Mouse (Mus musculus): ENCODE results near the gene B4galnt3. TPM values are rescaled to one million over a fixed set of nuclear protein-coding genes. Genes with fewer than 3 reads are reported as not detected.

Gene B4galnt3
- polyA plus RNA-seq, 1 experiment from 2014 or later: 0.21 TPM

- no peaks in the 10 kb centered on the region for H3K4me1 ChIP-seq
- H3K27me3 ChIP-seq (ENCODE audit: low read depth, poor library complexity, severe bottlenecking): no peaks in the 10 kb centered on the region
- 88% methylated on average over 8 of the region's 8 CpGs for WGBS
- H3K4me3 ChIP-seq: no peak overlapping the region
- no peak for DNase-seq (ENCODE audit: low spot score)
- H3K36me3 ChIP-seq: no peaks in the 10 kb centered on the region
- H3K27ac ChIP-seq: no peak overlapping the region
- no peaks in the 10 kb centered on the region for H3K9me3 ChIP-seq (replicated peaks)
These were observed 121.9 kb downstream of the B4galnt3 start for GRCm38 (mm10) chr6:120172294-120173017.

- H3K4me3 ChIP-seq: no peak overlapping the region
- H3K27me3 ChIP-seq (ENCODE audit: low read depth, poor library complexity, severe bottlenecking): no peaks in the 10 kb centered on the region
- no peaks in the 10 kb centered on the region for H3K36me3 ChIP-seq
- H3K9me3 ChIP-seq (replicated peaks): no peaks in the 10 kb centered on the region
- no peak for DNase-seq (ENCODE audit: low spot score)
- 79% methylated on average over 4 of the region's 4 CpGs for WGBS
- H3K4me1 ChIP-seq: no peaks in the 10 kb centered on the region
- no peak overlapping the region for H3K27ac ChIP-seq
These were observed 126.8 kb downstream of the B4galnt3 start for GRCm38 (mm10) chr6:120167574-120167973.

- WGBS: 88% methylated on average over 4 of the region's 4 CpGs
- H3K36me3 ChIP-seq: no peaks in the 10 kb centered on the region
- H3K27ac ChIP-seq: no peak overlapping the region
- DNase-seq (ENCODE audit: low spot score): no peak
- no peaks in the 10 kb centered on the region for H3K4me1 ChIP-seq
- no peak overlapping the region for H3K4me3 ChIP-seq
- H3K27me3 ChIP-seq (ENCODE audit: low read depth, poor library complexity, severe bottlenecking): no peaks in the 10 kb centered on the region
- H3K9me3 ChIP-seq (replicated peaks): no peaks in the 10 kb centered on the region
These were observed 129.6 kb downstream of the B4galnt3 start for GRCm38 (mm10) chr6:120164765-120165164.

DNA sequence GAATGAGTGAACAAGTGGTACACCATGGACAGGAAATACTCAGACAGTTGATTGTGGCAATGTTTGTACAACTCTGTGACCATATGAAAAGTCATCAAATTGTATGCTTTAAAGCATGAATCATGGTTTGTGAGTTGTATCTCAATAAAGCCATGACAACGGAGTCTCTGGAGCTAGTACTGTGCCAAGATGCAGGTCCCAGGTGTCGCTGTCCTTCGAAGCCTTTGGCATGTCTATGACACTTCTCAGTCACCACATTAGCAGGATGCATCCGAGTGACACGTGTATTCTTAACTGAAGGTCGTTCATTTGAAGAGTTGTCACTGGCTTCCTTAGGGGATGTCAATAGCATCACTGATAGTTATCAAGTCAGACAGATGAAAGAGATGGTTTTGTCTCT, 131.4 kb downstream of the B4galnt3 start:
- Histone ChIP-seq H3K4me3 (no peak overlapping the region), H3K9me3 (replicated peaks) (no peaks in the 10 kb centered on the region), H3K36me3 (no peaks in the 10 kb centered on the region), H3K27ac (no peak overlapping the region), H3K27me3 (ENCODE audit: low read depth, poor library complexity, severe bottlenecking) (no peaks in the 10 kb centered on the region), H3K4me1 (peaks cover 6% of the 10 kb centered on the region)
- 82% methylated on average over 6 of the region's 6 CpGs for WGBS
- DNase-seq (ENCODE audit: low spot score): no peak

GRCm38 (mm10) chr6:120159133-120159901, 135.0 kb downstream of the B4galnt3 start:
- Histone ChIP-seq H3K27ac (no peak overlapping the region), H3K27me3 (ENCODE audit: low read depth, poor library complexity, severe bottlenecking) (no peaks in the 10 kb centered on the region), H3K4me3 (no peak overlapping the region), H3K9me3 (replicated peaks) (no peaks in the 10 kb centered on the region), H3K36me3 (no peaks in the 10 kb centered on the region), H3K4me1 (peaks cover 11% of the 10 kb centered on the region)
- no peak for DNase-seq (ENCODE audit: low spot score)
- 72% methylated on average over 9 of the region's 9 CpGs for WGBS

DNA sequence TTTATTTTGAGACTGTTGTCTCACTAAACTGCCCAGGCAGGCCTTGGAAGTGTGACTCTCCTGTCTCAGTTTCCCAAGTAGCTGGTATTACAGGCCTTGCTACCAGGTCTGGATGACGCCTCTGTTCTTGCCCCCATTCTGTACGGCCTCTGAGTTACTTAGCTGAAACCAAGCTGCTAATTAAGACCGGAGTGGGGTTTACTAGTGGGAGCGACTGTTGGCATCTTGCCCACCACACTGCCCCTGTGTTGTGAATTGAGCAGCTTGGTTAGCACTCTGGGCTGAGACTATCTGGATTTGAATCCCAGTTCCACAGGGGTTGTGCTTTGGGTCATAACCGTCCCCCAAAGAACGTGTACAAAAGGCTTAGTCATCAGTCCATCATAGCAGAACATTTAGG, 136.9 kb downstream of the B4galnt3 start:
- Histone ChIP-seq H3K27ac (no peak overlapping the region), H3K27me3 (ENCODE audit: low read depth, poor library complexity, severe bottlenecking) (no peaks in the 10 kb centered on the region), H3K4me1 (peaks cover 11% of the 10 kb centered on the region), H3K36me3 (no peaks in the 10 kb centered on the region), H3K9me3 (replicated peaks) (no peaks in the 10 kb centered on the region), H3K4me3 (no peak overlapping the region)
- no peak for DNase-seq (ENCODE audit: low spot score)
- WGBS: 79% methylated on average over 6 of the region's 6 CpGs

DNA sequence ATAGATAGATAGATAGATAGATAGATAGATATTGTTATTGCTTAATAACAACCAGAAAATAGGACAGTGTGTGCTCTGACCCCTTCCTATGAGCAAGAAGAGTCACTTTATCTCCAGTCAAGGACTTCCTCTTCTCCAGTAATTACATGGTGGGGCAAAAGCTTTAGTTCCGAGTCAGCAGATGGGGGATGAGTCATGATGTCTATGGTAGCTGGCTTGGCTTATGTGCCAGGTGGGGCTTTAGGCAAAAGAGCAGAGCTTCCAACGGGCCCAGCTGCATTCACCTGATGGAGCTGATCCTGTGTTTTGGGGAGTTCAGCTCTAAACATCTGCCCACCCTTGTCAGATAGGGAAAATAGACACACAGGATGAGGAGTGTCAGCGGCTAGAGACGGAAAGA, 138.8 kb downstream of the B4galnt3 start:
- Histone ChIP-seq H3K4me1 (peaks cover 12% of the 10 kb centered on the region), H3K27me3 (ENCODE audit: low read depth, poor library complexity, severe bottlenecking) (no peaks in the 10 kb centered on the region), H3K27ac (no peak overlapping the region), H3K36me3 (no peaks in the 10 kb centered on the region), H3K4me3 (no peak overlapping the region), H3K9me3 (replicated peaks) (no peaks in the 10 kb centered on the region)
- 85% methylated on average over 4 of the region's 4 CpGs for WGBS
- DNase-seq (ENCODE audit: low spot score): no peak

GRCm38 (mm10) chr6:120154526-120155309, 139.6 kb downstream of the B4galnt3 start:
- 80% methylated on average over 5 of the region's 5 CpGs for WGBS
- no peaks in the 10 kb centered on the region for H3K9me3 ChIP-seq (replicated peaks)
- H3K4me3 ChIP-seq: no peak overlapping the region
- H3K36me3 ChIP-seq: no peaks in the 10 kb centered on the region
- DNase-seq (ENCODE audit: low spot score): no peak
- no peak overlapping the region for H3K27ac ChIP-seq
- H3K27me3 ChIP-seq (ENCODE audit: low read depth, poor library complexity, severe bottlenecking): no peaks in the 10 kb centered on the region
- H3K4me1 ChIP-seq: peaks cover 18% of the 10 kb centered on the region

Other genes with a start within 250 kb of the B4galnt3 start
- gene Ninj2, start 201.2 kb downstream of the B4galnt3 start, polyA plus RNA-seq (2016; fragmentation: Nextera tagmentation; extraction: Ambion mirVana): 0.31 TPM in 1 of 2 replicates, not detected in the other
- not detected in 2 replicates for gene D330020A13Rik, start 195 bp downstream of the B4galnt3 start, polyA plus RNA-seq (2016; fragmentation: Nextera tagmentation; extraction: Ambion mirVana)
- gene Kdm5a, start 69.6 kb upstream of the B4galnt3 start, polyA plus RNA-seq (2016; fragmentation: Nextera tagmentation; extraction: Ambion mirVana): 45.7 and 45.9 TPM in 2 replicates
- 25.6 and 29.4 TPM in 2 replicates for gene Ccdc77, start 69.8 kb upstream of the B4galnt3 start, polyA plus RNA-seq (2016; fragmentation: Nextera tagmentation; extraction: Ambion mirVana)
- gene Il17ra, start 168.7 kb upstream of the B4galnt3 start, polyA plus RNA-seq (2016; fragmentation: Nextera tagmentation; extraction: Ambion mirVana): 2.8 and 3.0 TPM in 2 replicates
- gene Tmem121b, start 199.2 kb upstream of the B4galnt3 start, polyA plus RNA-seq (2016; fragmentation: Nextera tagmentation; extraction: Ambion mirVana): 0.10 and 0.18 TPM in 2 replicates
- 24.4 and 26.3 TPM in 2 replicates for gene Hdhd5, start 236.8 kb upstream of the B4galnt3 start, polyA plus RNA-seq (2016; fragmentation: Nextera tagmentation; extraction: Ambion mirVana)